Mouse (Mus musculus) erythroblast, embryonic 14.5 days (primary cell): ENCODE measurements around the gene Olfr859.

ENCODE experiments used
- GATA1 ChIP-seq: IDR thresholded peaks from 2 replicates; pipeline ENCODE4 v1.6.1; 2012; ENCODE audit warnings: low read length, inconsistent platforms, mixed read lengths
- TAL1 ChIP-seq: IDR thresholded peaks from 3 replicates; pipeline ENCODE4 v1.6.1; 2012; ENCODE audit warnings: low read length, inconsistent platforms, mixed read lengths

GRCm38 (mm10) chr9:19779983-19780382 lies 24.7 kb upstream of the Olfr859 start, which contains the start of gene Olfr58:
- no peak for TF ChIP-seq TAL1
- no peak for TF ChIP-seq GATA1
